Mouse (Mus musculus): ENCODE results near the gene Secisbp2.

DNA sequence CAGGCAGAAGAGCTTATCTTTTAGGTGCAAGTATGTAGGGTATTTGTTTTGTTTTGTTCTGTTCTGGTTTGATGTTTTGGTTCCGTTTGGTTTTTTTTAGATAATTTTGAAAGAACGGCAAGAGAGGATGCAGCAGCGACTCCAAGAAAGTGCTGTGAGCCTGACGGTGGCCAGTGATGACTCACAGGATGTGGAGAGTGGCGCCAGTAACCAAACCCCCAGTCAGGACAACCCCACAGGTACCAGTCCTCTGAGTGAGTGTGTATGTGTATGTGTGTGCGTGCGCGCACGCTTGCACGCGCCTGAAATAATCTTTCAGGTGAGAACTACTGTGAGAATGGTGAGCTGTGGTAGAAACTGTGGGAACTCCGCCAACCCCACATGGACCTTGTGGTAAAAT, 25.5 kb downstream of the Secisbp2 start:
- TF ChIP-seq CTCF (IDR thresholded peaks at IDR 0.05; ENCODE audit: low read depth, low read length) = no peak
- no peak for TF ChIP-seq GATA1 (IDR thresholded peaks at IDR 0.05; ENCODE audit: borderline replicate concordance, low read length)

Measured in G1E (cell line).